Mouse (Mus musculus) left cerebral cortex, postnatal 25 days (tissue): ENCODE data around the gene Sarnp. TPM values are rescaled to one million over a fixed set of nuclear protein-coding genes. Genes with fewer than 3 reads are reported as not detected.

ENCODE experiments used
- DNase-seq, 2 experiments: peaks; one replicate each; pipeline ENCODE4 v3.0.0; 2022; ENCODE audit warnings: low spot score in 2 of 2, mixed read lengths in 1 of 2
- intact Hi-C: fragments of 180-260 bp; cut with DNase I; formaldehyde crosslinking; loops from one replicate; pipeline ENCODE4 v1.15.1; 2025
- total RNA-seq, 2 experiments: library from RNA; stranded (reverse); gene quantifications; 2 replicates each; pipeline ENCODE4 v1.2.3; 2021

The Sarnp gene
- total RNA-seq, 2 experiments from 2014 or later, result 37.1 to 40.7 TPM

- DNase-seq, result peak in 1 of 2 experiments; percentile 44
Measured at GRCm38 (mm10) chr10:128910066-128910841, 93.1 kb downstream of the Sarnp start.

GRCm38 (mm10) chr10:128911430-128911829 is 94.3 kb downstream of the Sarnp start:
- no peak for DNase-seq
- intact Hi-C loops, result no loop called here

More at GRCm38 (mm10) chr10:128910066-128910841, 93.1 kb downstream of the Sarnp start:
- intact Hi-C loops, result no loop called here

GRCm38 (mm10) chr10:128912268-128912667 is 95.1 kb downstream of the Sarnp start:
- intact Hi-C loops, result no loop called here

GRCm38 (mm10) chr10:128912791-128913190 is 95.7 kb downstream of the Sarnp start:
- no peak for DNase-seq
- intact Hi-C loops, result no loop called here

More at GRCm38 (mm10) chr10:128912268-128912667, 95.1 kb downstream of the Sarnp start:
- no peak for DNase-seq

GRCm38 (mm10) chr10:128913219-128913618 is 96.1 kb downstream of the Sarnp start:
- DNase-seq, result peak; percentile 89 to 93
- intact Hi-C loops, result no loop called here

- DNase-seq, result no peak
- intact Hi-C loops, result no loop called here
Measured at GRCm38 (mm10) chr10:128913696-128914095, 96.6 kb downstream of the Sarnp start.

GRCm38 (mm10) chr10:128915550-128915949 is 98.4 kb downstream of the Sarnp start:
- intact Hi-C loops, result no loop called here

GRCm38 (mm10) chr10:128916665-128917064 is 99.5 kb downstream of the Sarnp start:
- no peak for DNase-seq
- intact Hi-C loops, result no loop called here

More at GRCm38 (mm10) chr10:128915550-128915949, 98.4 kb downstream of the Sarnp start:
- DNase-seq, result no peak

GRCm38 (mm10) chr10:128917400-128917799 is 100.3 kb downstream of the Sarnp start:
- intact Hi-C loops, result no loop called here
- DNase-seq, result no peak

GRCm38 (mm10) chr10:128918246-128918645 is 101.1 kb downstream of the Sarnp start:
- intact Hi-C loops, result no loop called here
- peak in 1 of 2 experiments; percentile 60 for DNase-seq

GRCm38 (mm10) chr10:128919203-128919631 is 102.1 kb downstream of the Sarnp start:
- intact Hi-C loops, result no loop called here
- peak in 1 of 2 experiments; percentile 64 for DNase-seq

GRCm38 (mm10) chr10:128919966-128920365 is 102.8 kb downstream of the Sarnp start:
- DNase-seq, result no peak
- intact Hi-C loops, result loop anchor here (5.0 kb wide), 1 partner anchor 57 kb away; no protein-coding TSS in a partner anchor

- intact Hi-C loops, result loop anchor here (5.0 kb wide), 1 partner anchor 57 kb away; no protein-coding TSS in a partner anchor
Measured at GRCm38 (mm10) chr10:128920736-128921161, 103.6 kb downstream of the Sarnp start.

GRCm38 (mm10) chr10:128921251-128921650 is 104.1 kb downstream of the Sarnp start:
- DNase-seq, result no peak
- intact Hi-C loops, result loop anchor here (5.0 kb wide), 1 partner anchor 56 kb away; no protein-coding TSS in a partner anchor

More at GRCm38 (mm10) chr10:128920736-128921161, 103.6 kb downstream of the Sarnp start:
- no peak for DNase-seq

GRCm38 (mm10) chr10:128921883-128922821 is 105.0 kb downstream of the Sarnp start:
- intact Hi-C loops, result loop anchor here (5.0 kb wide), 1 partner anchor 55 kb away; no protein-coding TSS in a partner anchor
- peak in 1 of 2 experiments; percentile 44 for DNase-seq

GRCm38 (mm10) chr10:128922822-128923012 is 105.6 kb downstream of the Sarnp start, which contains the start of gene Rdh5:
Gene Rdh5, minus strand, starts transcription at chr10:128922888.
- intact Hi-C loops, result loop anchor here (5.0 kb wide), 1 partner anchor 55 kb away; no protein-coding TSS in a partner anchor
- DNase-seq, result no peak

GRCm38 (mm10) chr10:128923013-128923691 is 106.0 kb downstream of the Sarnp start:
- peak; percentile 92 to 97 for DNase-seq
- intact Hi-C loops, result loop anchor here (5.0 kb wide), 1 partner anchor 54 kb away; no protein-coding TSS in a partner anchor

- intact Hi-C loops, result loop anchor here (5.0 kb wide), 1 partner anchor 53 kb away; no protein-coding TSS in a partner anchor
Measured at GRCm38 (mm10) chr10:128923935-128924334, 106.8 kb downstream of the Sarnp start, which contains the start of gene Bloc1s1. Gene Bloc1s1, minus strand, starts transcription at chr10:128924035.

More at GRCm38 (mm10) chr10:128923935-128924334, 106.8 kb downstream of the Sarnp start, which contains the start of gene Bloc1s1:
- no peak for DNase-seq
